Mouse (Mus musculus): ENCODE measurements at regions not wholly inside any gene's neighbourhood (a gene's known extent, or its start where the extent isn't known, plus 50 kb on each side); places are given as distances from the start of the nearest gene placed in this dataset.

DNA sequence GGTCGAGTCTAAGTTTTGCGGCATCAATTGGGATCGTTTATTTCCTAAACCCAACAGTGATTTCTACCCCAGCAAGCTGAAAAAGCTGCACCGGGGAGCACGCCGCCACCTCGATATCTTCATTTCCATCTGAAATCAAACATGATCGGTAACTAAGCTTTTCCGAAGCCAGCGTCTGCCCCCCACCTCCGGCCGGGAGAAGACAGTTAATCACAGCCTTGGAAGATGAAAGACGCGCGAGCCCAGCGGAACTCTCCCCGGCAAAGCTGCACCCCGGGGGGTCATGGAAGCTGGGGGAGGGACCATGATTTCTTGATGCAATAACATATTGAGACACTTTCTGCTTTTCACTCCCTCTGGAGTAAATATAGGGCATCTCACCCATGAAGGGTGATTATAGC lies 468.4 kb downstream of the Vrk1 start:
- Histone ChIP-seq H3K27ac (no peak overlapping the region), H3K36me3 (no peaks in the 10 kb centered on the region), H3K27me3 (replicated peaks) (peaks cover 69% of the 10 kb centered on the region), H3K9me3 (replicated peaks) (no peaks in the 10 kb centered on the region), H3K4me2 (peak overlapping the region; percentile 36), H3K4me1 (peaks cover 6% of the 10 kb centered on the region; the same call in 1 of the 2 replicates), H3K4me3 (no peak overlapping the region; the same call in 1 of the 2 replicates), H3K9ac (no peak overlapping the region)
- no peak for ATAC-seq
- 2% methylated on average over 18 of the region's 18 CpGs for WGBS (ENCODE audit: insufficient replicate concordance)

DNA sequence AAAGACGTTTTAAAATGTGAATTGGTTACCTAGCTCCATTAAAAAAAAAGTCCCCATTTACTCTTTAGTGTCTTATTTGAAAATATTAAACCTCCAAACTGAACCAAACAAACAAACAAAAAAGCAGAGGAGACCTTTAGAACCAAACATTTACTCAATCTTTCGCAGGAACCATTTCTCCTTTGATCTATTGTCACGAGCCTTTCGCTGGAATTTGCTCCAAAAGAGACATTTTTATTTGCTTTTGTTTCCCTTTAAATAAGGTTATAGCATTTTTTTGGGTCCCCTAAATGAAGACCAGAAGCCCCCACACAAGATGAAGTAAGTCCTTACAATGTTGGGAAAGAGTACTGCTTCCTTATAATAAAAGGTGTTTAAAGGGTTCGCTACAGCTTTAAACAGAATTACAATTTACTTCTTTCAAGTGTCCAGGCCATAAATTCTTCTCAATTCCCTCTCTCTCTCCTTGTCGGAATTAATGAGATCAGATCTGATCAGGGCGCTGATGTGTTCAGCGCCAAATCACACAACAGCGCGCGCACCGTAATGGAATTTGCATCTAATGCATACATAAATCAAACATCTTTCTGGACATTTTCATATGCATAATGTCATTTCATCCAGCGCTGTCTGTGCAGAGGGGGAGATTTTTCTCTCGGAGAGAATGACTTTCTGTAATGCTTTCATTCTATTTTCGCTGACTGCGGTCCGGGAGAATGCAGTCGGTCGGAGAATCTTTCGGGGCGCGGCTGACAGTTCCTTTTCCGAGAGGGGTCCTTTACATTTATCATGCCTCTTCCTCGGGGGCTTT lies 469.2 kb downstream of the Vrk1 start:
- peak overlapping the region; percentile 36 for H3K4me2 ChIP-seq
- no peak overlapping the region for H3K27ac ChIP-seq
- peaks cover 69% of the 10 kb centered on the region for H3K27me3 ChIP-seq (replicated peaks)
- peaks cover 6% of the 10 kb centered on the region; the same call in 1 of the 2 replicates for H3K4me1 ChIP-seq
- no peak overlapping the region for H3K9ac ChIP-seq
- H3K9me3 ChIP-seq (replicated peaks) = no peaks in the 10 kb centered on the region
- no peak overlapping the region for H3K4me3 ChIP-seq
- ATAC-seq = no peak
- WGBS (ENCODE audit: insufficient replicate concordance) = 2% methylated on average over 24 of the region's 24 CpGs
- H3K36me3 ChIP-seq = no peaks in the 10 kb centered on the region

DNA sequence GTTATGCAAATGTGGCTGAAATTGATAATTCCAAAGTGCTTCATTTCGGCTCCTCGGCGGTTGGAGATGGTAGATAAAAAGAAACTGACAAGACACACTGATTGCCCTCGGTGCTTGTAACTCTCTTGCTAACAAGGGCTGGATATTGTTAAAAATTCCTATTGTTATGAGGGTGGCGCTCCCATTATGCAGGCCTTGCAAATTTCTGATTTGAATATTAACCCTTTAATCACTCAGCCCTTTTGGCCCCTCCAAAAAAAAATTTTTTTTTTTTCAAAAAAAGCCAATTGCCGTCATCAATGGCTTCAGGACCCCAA lies 469.8 kb downstream of the Vrk1 start:
- Histone ChIP-seq H3K27me3 (replicated peaks) (peaks cover 69% of the 10 kb centered on the region), H3K4me1 (peaks cover 1% of the 10 kb centered on the region; the same call in 1 of the 2 replicates), H3K4me3 (no peak overlapping the region), H3K27ac (no peak overlapping the region), H3K4me2 (peak overlapping the region; percentile 36), H3K9ac (no peak overlapping the region), H3K9me3 (replicated peaks) (no peaks in the 10 kb centered on the region), H3K36me3 (no peaks in the 10 kb centered on the region)
- ATAC-seq = no peak
- WGBS (ENCODE audit: insufficient replicate concordance) = 11% methylated on average over 6 of the region's 6 CpGs

DNA sequence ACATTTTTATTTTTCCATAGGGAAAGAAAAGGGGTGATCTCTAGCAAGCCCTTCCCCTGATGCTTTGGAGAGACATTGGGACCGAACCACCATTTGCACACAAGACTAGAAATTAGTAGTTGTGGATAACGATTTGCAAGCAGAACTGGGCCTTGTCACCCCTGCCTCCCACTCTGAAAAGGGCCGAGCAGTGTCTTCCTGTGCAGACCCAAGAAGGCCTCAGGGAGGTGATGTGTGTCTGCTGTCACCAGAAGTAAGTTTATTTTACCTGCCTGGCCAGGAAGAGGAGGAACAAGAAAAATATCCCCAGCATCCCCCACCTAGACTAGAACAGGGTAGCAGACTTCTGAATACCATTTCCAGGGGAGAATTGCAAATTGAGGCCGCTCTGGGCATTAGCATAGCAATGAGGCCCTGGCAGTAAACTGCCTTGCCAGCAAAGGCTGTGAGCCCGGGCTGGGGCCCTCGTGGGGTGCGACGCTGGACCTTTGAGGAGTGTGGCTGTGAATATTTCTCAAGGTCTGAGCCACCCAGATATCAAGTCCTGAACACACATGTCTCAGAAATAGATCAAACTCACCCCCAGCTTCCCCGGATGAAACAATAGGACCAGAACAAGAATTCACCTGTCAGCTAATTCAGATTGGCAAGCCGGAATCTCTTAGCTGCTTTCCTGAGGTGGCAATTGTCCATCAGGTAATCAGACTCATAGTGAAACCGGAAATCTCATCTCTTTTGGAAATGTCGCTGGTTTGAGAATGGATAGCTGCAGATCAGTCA lies 470.4 kb downstream of the Vrk1 start:
- no peak for ATAC-seq
- H3K27me3 ChIP-seq (replicated peaks) = peaks cover 69% of the 10 kb centered on the region

DNA sequence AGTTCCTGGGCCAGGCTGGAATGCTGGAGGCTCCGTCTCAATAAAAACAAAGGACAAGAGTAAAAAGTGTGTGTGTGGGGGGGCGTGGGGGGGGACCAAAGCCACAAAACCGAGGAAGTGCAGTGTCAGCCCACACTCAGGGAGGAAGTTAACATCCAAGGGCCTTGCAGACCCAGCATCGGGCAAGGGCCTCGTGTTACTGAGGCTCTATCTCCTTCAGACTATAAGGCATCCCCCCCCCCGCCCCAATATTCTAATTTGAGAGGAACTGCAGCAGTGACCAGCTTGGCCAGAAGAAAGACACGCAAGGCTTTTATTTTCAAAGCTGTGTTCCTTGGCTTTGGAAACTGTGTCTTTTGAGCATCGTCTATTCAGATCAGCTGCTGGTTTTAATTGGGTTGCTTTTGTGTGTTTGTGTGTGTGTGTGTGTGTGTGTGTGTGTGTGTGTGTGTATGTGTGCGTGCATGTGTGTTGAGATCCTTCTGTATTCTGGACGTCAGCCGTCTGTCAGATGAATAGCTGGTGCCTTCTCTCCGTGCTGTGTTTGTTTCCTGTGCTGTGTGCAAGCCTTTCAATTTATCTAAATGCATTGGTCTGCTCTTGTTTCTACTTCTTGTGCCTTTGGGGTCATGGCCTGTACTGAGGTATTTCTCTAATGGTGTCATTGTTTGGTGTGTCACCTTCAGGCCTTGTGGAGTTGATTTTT lies 491.7 kb downstream of the Vrk1 start:
- no peak overlapping the region for H3K4me2 ChIP-seq
- no peaks in the 10 kb centered on the region for H3K4me1 ChIP-seq
- no peaks in the 10 kb centered on the region for H3K36me3 ChIP-seq
- H3K9me3 ChIP-seq (replicated peaks) = no peaks in the 10 kb centered on the region
- H3K9ac ChIP-seq = no peak overlapping the region
- no peak overlapping the region for H3K4me3 ChIP-seq
- H3K27ac ChIP-seq = no peak overlapping the region
- ATAC-seq = no peak
- no peaks in the 10 kb centered on the region for H3K27me3 ChIP-seq (replicated peaks)
- WGBS (ENCODE audit: insufficient replicate concordance) = 29% methylated on average over 12 of the region's 12 CpGs

More for the DNA sequence above, 470.4 kb downstream of the Vrk1 start:
- H3K9ac ChIP-seq = no peak overlapping the region
- no peak overlapping the region for H3K27ac ChIP-seq
- H3K9me3 ChIP-seq (replicated peaks) = no peaks in the 10 kb centered on the region
- no peaks in the 10 kb centered on the region for H3K36me3 ChIP-seq
- WGBS (ENCODE audit: insufficient replicate concordance) = 30% methylated on average over 12 of the region's 12 CpGs
- H3K4me1 ChIP-seq = no peaks in the 10 kb centered on the region
- no peak overlapping the region for H3K4me2 ChIP-seq
- H3K4me3 ChIP-seq = no peak overlapping the region

DNA sequence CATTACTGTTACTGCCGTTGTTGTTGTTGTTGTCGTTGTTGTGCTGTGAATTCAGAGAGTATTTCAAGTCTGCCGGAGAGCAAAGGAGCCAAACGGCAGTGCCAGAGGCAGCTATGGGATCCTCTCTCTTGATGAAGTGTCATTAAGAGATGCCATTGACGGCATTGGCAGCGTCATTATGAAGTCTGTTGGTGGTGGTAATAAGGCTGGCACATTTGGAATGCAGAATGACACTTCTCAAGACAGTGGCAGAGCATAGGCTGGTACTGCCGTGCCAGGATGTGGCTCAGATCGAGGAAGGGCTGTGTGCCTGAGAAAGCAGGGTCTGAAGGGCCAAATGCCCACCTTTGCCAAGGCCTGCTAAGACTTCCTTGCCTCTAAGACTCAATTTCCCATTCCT lies 494.3 kb downstream of the Vrk1 start:
- WGBS (ENCODE audit: insufficient replicate concordance) = 69% methylated on average over 8 of the region's 8 CpGs
- no peak overlapping the region for H3K4me2 ChIP-seq
- H3K27ac ChIP-seq = no peak overlapping the region
- H3K9me3 ChIP-seq (replicated peaks) = no peaks in the 10 kb centered on the region
- H3K36me3 ChIP-seq = no peaks in the 10 kb centered on the region
- ATAC-seq = no peak
- H3K4me3 ChIP-seq = no peak overlapping the region
- H3K27me3 ChIP-seq (replicated peaks) = no peaks in the 10 kb centered on the region
- H3K9ac ChIP-seq = no peak overlapping the region
- no peaks in the 10 kb centered on the region for H3K4me1 ChIP-seq

DNA sequence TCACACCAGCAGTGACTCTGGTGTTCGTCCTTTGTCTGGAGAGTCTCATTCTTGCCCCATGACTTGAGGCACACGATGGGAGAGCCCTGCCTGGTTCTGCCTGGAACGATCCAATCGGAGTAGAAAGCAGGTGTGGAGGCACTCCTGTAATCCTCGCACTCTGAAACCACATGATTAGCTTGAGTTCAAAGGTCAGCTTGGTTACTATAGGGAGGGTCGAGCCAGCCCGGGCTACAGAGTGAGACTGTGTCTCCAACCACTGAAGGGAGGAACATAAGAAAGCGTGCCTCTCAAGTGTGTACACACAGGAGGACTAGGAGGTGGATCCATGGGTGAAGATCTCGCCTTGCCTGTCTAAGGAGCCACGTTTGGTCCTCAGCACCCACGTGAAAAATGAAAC lies 504.0 kb downstream of the Vrk1 start:
- H3K27me3 ChIP-seq (replicated peaks) = no peaks in the 10 kb centered on the region
- no peaks in the 10 kb centered on the region for H3K4me1 ChIP-seq
- no peaks in the 10 kb centered on the region for H3K9me3 ChIP-seq (replicated peaks)
- no peak overlapping the region for H3K4me3 ChIP-seq
- no peak for ATAC-seq
- H3K36me3 ChIP-seq = no peaks in the 10 kb centered on the region
- WGBS (ENCODE audit: insufficient replicate concordance) = 61% methylated on average over 11 of the region's 11 CpGs
- H3K9ac ChIP-seq = no peak overlapping the region
- no peak overlapping the region for H3K4me2 ChIP-seq
- no peak overlapping the region for H3K27ac ChIP-seq

DNA sequence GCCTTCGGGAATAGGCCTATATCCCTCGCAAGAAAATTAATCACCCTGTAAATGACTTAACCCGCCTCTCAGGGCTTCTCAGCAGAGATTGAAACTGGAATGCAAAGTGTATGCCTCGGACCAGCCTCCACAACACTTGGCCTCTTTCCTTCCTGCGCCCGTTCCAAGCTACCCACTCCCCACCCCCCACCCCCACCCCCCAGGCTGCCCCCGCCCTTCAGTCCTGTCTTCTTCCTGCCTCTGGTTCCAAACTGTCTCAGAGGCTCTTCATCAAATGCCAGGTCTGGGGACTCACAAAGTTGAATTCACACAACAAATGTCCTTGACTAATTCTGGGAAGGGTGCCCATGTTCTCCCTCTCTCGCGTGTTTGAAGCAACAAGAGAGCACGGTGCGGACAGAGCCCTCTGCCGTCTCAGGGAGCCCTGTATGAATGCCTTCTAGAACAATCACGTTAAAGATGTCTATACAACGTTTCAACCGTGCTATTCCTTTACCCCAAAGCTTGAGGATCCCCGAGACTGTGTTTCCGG lies 505.3 kb downstream of the Vrk1 start:
- no peaks in the 10 kb centered on the region for H3K36me3 ChIP-seq
- no peaks in the 10 kb centered on the region for H3K4me1 ChIP-seq
- no peak overlapping the region for H3K4me3 ChIP-seq
- H3K27me3 ChIP-seq (replicated peaks) = no peaks in the 10 kb centered on the region
- no peak overlapping the region for H3K27ac ChIP-seq
- H3K9ac ChIP-seq = no peak overlapping the region
- 53% methylated on average over 17 of the region's 17 CpGs for WGBS (ENCODE audit: insufficient replicate concordance)
- ATAC-seq = no peak
- no peaks in the 10 kb centered on the region for H3K9me3 ChIP-seq (replicated peaks)
- H3K4me2 ChIP-seq = no peak overlapping the region

DNA sequence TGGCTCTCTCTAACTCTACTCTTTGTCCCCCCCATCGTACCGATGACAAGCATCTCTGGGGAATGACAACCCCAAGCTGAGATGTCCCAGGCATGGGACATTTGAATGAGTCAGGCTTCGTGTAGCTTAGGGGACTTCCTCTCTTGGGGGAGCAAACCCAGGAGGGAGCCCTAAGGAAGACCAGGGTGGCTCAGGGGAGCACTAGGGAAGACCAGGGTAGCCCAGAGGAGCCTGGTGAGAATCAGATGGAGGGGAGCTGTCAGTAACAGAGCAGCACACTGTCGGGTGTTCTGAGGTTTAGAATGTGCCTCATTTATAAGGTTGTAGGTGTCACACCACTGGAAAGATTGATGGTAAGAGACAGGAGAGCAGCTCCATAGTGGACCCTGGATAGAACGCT lies 509.1 kb downstream of the Vrk1 start:
- Histone ChIP-seq H3K27me3 (replicated peaks) (no peaks in the 10 kb centered on the region), H3K4me2 (no peak overlapping the region), H3K4me3 (no peak overlapping the region), H3K4me1 (no peaks in the 10 kb centered on the region), H3K36me3 (no peaks in the 10 kb centered on the region), H3K9me3 (replicated peaks) (no peaks in the 10 kb centered on the region), H3K9ac (no peak overlapping the region), H3K27ac (no peak overlapping the region)
- ATAC-seq = no peak
- 52% methylated on average over 5 of the region's 5 CpGs for WGBS (ENCODE audit: insufficient replicate concordance)

DNA sequence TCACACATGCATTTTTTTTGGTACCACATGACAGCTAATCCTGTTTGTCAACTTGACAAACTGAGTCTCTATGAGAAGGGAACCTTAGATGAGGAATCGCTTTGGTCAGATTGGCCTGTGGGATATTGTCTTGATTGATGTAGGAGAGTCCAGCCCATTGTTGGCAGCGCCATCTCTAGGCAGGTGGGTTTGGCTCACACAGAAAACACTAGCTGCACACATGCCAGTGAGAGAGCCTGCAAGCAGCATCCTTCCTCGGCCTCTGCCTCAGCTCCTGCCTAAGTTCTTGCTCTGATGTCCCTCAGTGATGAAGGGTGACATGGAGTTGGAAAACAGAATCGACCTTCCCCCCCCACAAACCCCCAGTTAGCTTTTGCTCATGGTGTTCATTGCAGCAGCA lies 514.4 kb downstream of the Vrk1 start:
- no peak overlapping the region for H3K9ac ChIP-seq
- no peaks in the 10 kb centered on the region for H3K36me3 ChIP-seq
- H3K27me3 ChIP-seq (replicated peaks) = peaks cover 13% of the 10 kb centered on the region; the same call in 1 of the 2 replicates
- no peaks in the 10 kb centered on the region for H3K9me3 ChIP-seq (replicated peaks)
- H3K4me1 ChIP-seq = no peaks in the 10 kb centered on the region
- WGBS (ENCODE audit: insufficient replicate concordance) = 50% methylated on average over 4 of the region's 4 CpGs
- no peak overlapping the region for H3K27ac ChIP-seq
- no peak overlapping the region for H3K4me2 ChIP-seq
- H3K4me3 ChIP-seq = no peak overlapping the region
- no peak for ATAC-seq

DNA sequence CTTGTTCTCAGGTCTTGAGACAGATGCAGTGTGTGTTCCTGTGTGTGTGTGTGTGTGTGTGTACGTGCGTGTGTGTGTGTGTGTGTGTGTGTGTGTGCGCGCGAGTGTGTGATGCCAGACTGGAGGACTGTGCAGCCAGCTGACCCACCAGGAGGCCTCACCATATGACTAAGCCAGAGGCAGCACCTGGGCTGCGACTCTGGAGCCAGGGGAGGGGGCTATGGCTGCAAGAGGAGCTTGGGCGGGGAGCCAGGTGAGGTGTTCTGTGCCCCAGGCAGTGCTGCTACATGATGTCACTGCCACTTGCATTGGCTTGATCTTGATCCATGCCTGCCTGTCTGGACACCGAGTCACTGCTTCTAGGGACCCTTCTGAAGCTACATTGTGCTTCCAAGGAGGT lies 517.1 kb downstream of the Vrk1 start:
- peaks cover 16% of the 10 kb centered on the region; the same call in 1 of the 2 replicates for H3K27me3 ChIP-seq (replicated peaks)
- H3K27ac ChIP-seq = no peak overlapping the region
- ATAC-seq = no peak
- WGBS (ENCODE audit: insufficient replicate concordance) = 63% methylated on average over 8 of the region's 8 CpGs
- no peak overlapping the region for H3K9ac ChIP-seq
- H3K9me3 ChIP-seq (replicated peaks) = no peaks in the 10 kb centered on the region
- H3K4me2 ChIP-seq = no peak overlapping the region
- no peaks in the 10 kb centered on the region for H3K4me1 ChIP-seq
- no peak overlapping the region for H3K4me3 ChIP-seq
- H3K36me3 ChIP-seq = no peaks in the 10 kb centered on the region
